Mouse (Mus musculus): ENCODE measurements around the gene Ralb.

DNA sequence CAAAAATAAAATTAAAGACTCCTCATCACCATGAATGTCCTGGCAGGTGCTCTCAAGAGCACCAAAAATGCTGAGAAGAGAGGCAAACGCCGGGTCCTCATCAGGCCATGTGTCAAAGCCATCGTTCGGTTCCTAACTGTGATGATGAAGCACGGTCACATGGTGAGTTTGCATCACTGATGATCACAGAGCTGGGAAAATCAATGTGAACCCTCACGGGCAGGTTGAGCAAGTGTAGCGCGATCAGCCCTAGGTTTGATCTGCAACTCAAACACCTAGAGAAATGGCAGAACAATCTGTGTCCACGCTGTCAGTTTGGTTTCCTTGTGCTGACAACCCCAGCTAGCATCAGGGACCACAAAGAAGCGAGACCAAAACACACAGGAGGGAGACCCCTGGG, 5.1 kb downstream of the Ralb start:
- no peak for TF ChIP-seq CTCF (IDR thresholded peaks at IDR 0.05; ENCODE audit: insufficient read depth, low read depth, low read length)
- no peak for TF ChIP-seq POLR2A (IDR thresholded peaks at IDR 0.05; ENCODE audit: insufficient read depth, low read depth, low read length)

Data from olfactory bulb, adult 2 months (tissue).